8 mouse cellular contexts compared by ENCODE assay signal in genomic region chr11:53736771-53737572, GRCm38 (mm10). TPM values are rescaled to one million over a fixed set of nuclear protein-coding genes. Genes with fewer than 3 reads are reported as not detected.
A peak's percentile ranks its signal among the peaks of the same experiment; 100 is the strongest.
DNase-seq lines count a peak whose midpoint lies in the region; ATAC-seq and TF ChIP-seq lines count a peak whose summit lies in the region.

No protein-coding gene starts in this region.

- intact Hi-C loops in heart, postnatal 25 days (cut with DNase I) = loop anchor here (2.0 to 10.0 kb wide), 4 partner anchors 135 to 520 kb away; partner anchors contain the start of gene Gm9837

- no peak for TF ChIP-seq POLR2A in olfactory bulb, adult 2 months (IDR thresholded peaks at IDR 0.05; ENCODE audit: insufficient read depth, low read depth, low read length)
- TF ChIP-seq POLR2A in thymus, adult 2 months (IDR thresholded peaks at IDR 0.05; ENCODE audit: control insufficient read depth, extremely low read depth, insufficient read depth, low read length, poor library complexity) = no peak

- no peaks in the 10 kb centered on the region for H3K4me1 ChIP-seq in forebrain, embryonic 14.5 days (ENCODE audit: control insufficient read depth, insufficient read depth, low read length)
- H3K4me1 ChIP-seq in olfactory bulb, adult 2 months (ENCODE audit: control insufficient read depth, insufficient read depth, low read length) = 0 out of 2 replicates have a peak, but pooled peaks cover 3% of the 10 kb centered on the region
- peaks cover 16% of the 10 kb centered on the region for H3K4me1 ChIP-seq in thymus, adult 2 months (replicated peaks; ENCODE audit: control insufficient read depth, insufficient read depth, low read length)

- peak; percentile 95 for DNase-seq in ES-CJ7 (ENCODE audit: low read depth, low spot score)
- DNase-seq in c-Kit-negative CD71-positive TER-119-positive erythroid progenitor cells, embryonic 14.5 days (ENCODE audit: low read depth, low spot score) = peak; percentile 52
- DNase-seq in forebrain, embryonic 14.5 days (ENCODE audit: low spot score) = peak; percentile 75
- DNase-seq in heart, postnatal 25 days (ENCODE audit: low spot score) = peak; percentile 42
- DNase-seq in layer of hippocampus, adult 18-20 months (ENCODE audit: low spot score in 2 of 2) = peak; percentile 37 to 69
- peak; percentile 76 to 80 for DNase-seq in lung, adult 18-20 months
- peak; percentile 71 for DNase-seq in thymus, adult 2 months

- H3K4me3 ChIP-seq in forebrain, embryonic 14.5 days (ENCODE audit: low read depth, low read length) = no peak overlapping the region
- H3K4me3 ChIP-seq in olfactory bulb, adult 2 months (ENCODE audit: insufficient read depth, low read depth, low read length) = no peak overlapping the region
- no peak overlapping the region for H3K4me3 ChIP-seq in thymus, adult 2 months (ENCODE audit: control insufficient read depth, insufficient read depth, low read length)

- no peaks in the 10 kb centered on the region for H3K9me3 ChIP-seq in forebrain, embryonic 14.5 days (replicated peaks; ENCODE audit: control insufficient read depth, low read length)

- WGBS in forebrain, embryonic 14.5 days = 47% methylated on average over 14 of the region's 14 CpGs
- WGBS in olfactory bulb, adult 2 months = 49% methylated on average over 14 of the region's 14 CpGs
- 49% methylated on average over 14 of the region's 14 CpGs for WGBS in thymus, adult 2 months

- H3K4me2 ChIP-seq in forebrain, embryonic 14.5 days (ENCODE audit: low read length) = no peak overlapping the region

- no peaks in the 10 kb centered on the region for H3K27me3 ChIP-seq in forebrain, embryonic 14.5 days (replicated peaks; ENCODE audit: control insufficient read depth, insufficient read depth, low read length)
- no peaks in the 10 kb centered on the region for H3K27me3 ChIP-seq in thymus, adult 2 months (ENCODE audit: control insufficient read depth, insufficient read depth, low read length)

- TF ChIP-seq CTCF in olfactory bulb, adult 2 months (IDR thresholded peaks at IDR 0.05; ENCODE audit: insufficient read depth, low read depth, low read length) = peak; percentile 75; the same call in 1 of the 2 replicates
- peak; percentile 69; the same call in 1 of the 2 replicates for TF ChIP-seq CTCF in thymus, adult 2 months (IDR thresholded peaks at IDR 0.05; ENCODE audit: borderline replicate concordance, control insufficient read depth, extremely low read depth, insufficient read depth, low read length, poor library complexity)

- no peak overlapping the region for H3K27ac ChIP-seq in forebrain, embryonic 14.5 days (ENCODE audit: low read depth, low read length)
- no peak overlapping the region; the same call in 1 of the 2 replicates for H3K27ac ChIP-seq in olfactory bulb, adult 2 months (ENCODE audit: insufficient read depth, low read depth, low read length)
- 0 out of 2 replicates have a peak overlapping the region, but pooled peaks have one; percentile 12 for H3K27ac ChIP-seq in thymus, adult 2 months (ENCODE audit: control insufficient read depth, insufficient read depth, low read length)

- no peaks in the 10 kb centered on the region for H3K36me3 ChIP-seq in forebrain, embryonic 14.5 days (ENCODE audit: control insufficient read depth, insufficient read depth, low read length)
- H3K36me3 ChIP-seq in thymus, adult 2 months (ENCODE audit: control insufficient read depth, insufficient read depth, low read length) = no peaks in the 10 kb centered on the region

- ATAC-seq in forebrain, embryonic 14.5 days = peak; percentile 72

- no peak overlapping the region for H3K9ac ChIP-seq in forebrain, embryonic 14.5 days (ENCODE audit: low read length)

RNA-seq across cellular contexts. Expression of gene Il5, which starts 16.4 kb away (rescaled TPM):
- not detected in 2 replicates for polyA plus RNA-seq in forebrain, embryonic 14.5 days (2014; fragmentation: Nextera tagmentation; extraction: Ambion mirVana)
- not detected for total RNA-seq in heart, postnatal 25 days (2021)
- not detected for total RNA-seq in layer of hippocampus, adult 18-20 months (2021)
- polyA plus RNA-seq in olfactory bulb, adult 2 months (2012; ENCODE audit: insufficient read depth, insufficient read length, low replicate concordance, missing spikeins) = not detected in 2 replicates
- polyA plus RNA-seq in thymus, adult 2 months (2012; rRNA removed) = 0.56 and 0.84 TPM in 2 replicates

RNA-seq across cellular contexts. Expression of gene Rad50, which starts 29.9 kb away (rescaled TPM):
- 10.6 and 11.0 TPM in 2 replicates for polyA plus RNA-seq in forebrain, embryonic 14.5 days (2014; fragmentation: Nextera tagmentation; extraction: Ambion mirVana)
- 1 to 10 TPM; 6.3 to 6.7 TPM for total RNA-seq in heart, postnatal 25 days (2021)
- total RNA-seq in layer of hippocampus, adult 18-20 months (2021) = 10 to 100 TPM; 13.2 to 13.9 TPM
- 76.9 TPM in 1 of 2 replicates, not detected in the other for polyA plus RNA-seq in olfactory bulb, adult 2 months (2012; ENCODE audit: insufficient read depth, insufficient read length, low replicate concordance, missing spikeins)
- polyA plus RNA-seq in thymus, adult 2 months (2012; rRNA removed) = 8.3 and 8.4 TPM in 2 replicates

RNA-seq across cellular contexts. Expression of gene Irf1, which starts 32.8 kb away (rescaled TPM):
- 3.0 and 3.8 TPM in 2 replicates for polyA plus RNA-seq in forebrain, embryonic 14.5 days (2014; fragmentation: Nextera tagmentation; extraction: Ambion mirVana)
- total RNA-seq in heart, postnatal 25 days (2021) = 10 to 100 TPM; 13.7 to 21.1 TPM
- total RNA-seq in layer of hippocampus, adult 18-20 months (2021) = 10 to 100 TPM in 1 of 2 experiments, 1 to 10 TPM in 1; 9.4 to 11.6 TPM
- not detected in 2 replicates for polyA plus RNA-seq in olfactory bulb, adult 2 months (2012; ENCODE audit: insufficient read depth, insufficient read length, low replicate concordance, missing spikeins)
- 162 and 169 TPM in 2 replicates for polyA plus RNA-seq in thymus, adult 2 months (2012; rRNA removed)

RNA-seq across cellular contexts. Expression of gene Gm17334, which starts 36.0 kb away (rescaled TPM):
- not detected in 2 replicates for polyA plus RNA-seq in forebrain, embryonic 14.5 days (2014; fragmentation: Nextera tagmentation; extraction: Ambion mirVana)
- under 1 TPM in 1 of 2 experiments, not detected in 1; 0.31 TPM for total RNA-seq in heart, postnatal 25 days (2021)
- 1 to 10 TPM in 1 of 2 experiments, under 1 TPM in 1; 0.99 to 1.9 TPM for total RNA-seq in layer of hippocampus, adult 18-20 months (2021)
- polyA plus RNA-seq in olfactory bulb, adult 2 months (2012; ENCODE audit: insufficient read depth, insufficient read length, low replicate concordance, missing spikeins) = not detected in 2 replicates
- polyA plus RNA-seq in thymus, adult 2 months (2012; rRNA removed) = 0.86 and 0.98 TPM in 2 replicates

Comparison
In these comparisons a context has a peak if more than half of its experiments do, and no peak if none do; other contexts are left out.
1. DNase-seq: peak in every context shown above with its lines; median percentile 95 in ES-CJ7; 78 in lung, adult 18-20 months; 75 in forebrain, embryonic 14.5 days; 71 in thymus, adult 2 months; 53 in layer of hippocampus, adult 18-20 months; 52 in c-Kit-negative CD71-positive TER-119-positive erythroid progenitor cells, embryonic 14.5 days; 42 in heart, postnatal 25 days.
2. RNA of gene Irf1, which starts 32.8 kb away (polyA plus RNA-seq): 162 to 169 TPM in thymus, adult 2 months; 3.0 to 3.8 TPM in forebrain, embryonic 14.5 days and not detected in olfactory bulb, adult 2 months; every median in the first group is over 10 times any median in the second.